Mouse (Mus musculus) heart, postnatal 0 days (tissue): ENCODE measurements around the gene Mthfsd.

Experiments
- CTCF ChIP-seq: IDR thresholded peaks from 2 replicates; pipeline ENCODE4 v1.5.1; 2016; ENCODE audit warnings: antibody characterized with exemption, control low read depth, low read depth
- EP300 ChIP-seq: IDR thresholded peaks from 2 replicates; pipeline ENCODE4 v1.6.1; 2016; ENCODE audit warnings: antibody characterized with exemption, low read depth

GRCm38 (mm10) chr8:121117186-121117651 is 9.0 kb upstream of the Mthfsd start:
- TF ChIP-seq EP300 (no peak), CTCF (no peak)
